Mouse (Mus musculus) cortical plate, adult 2 months (tissue): ENCODE results near the gene Jarid2.

ENCODE experiments used
- CTCF ChIP-seq: fragments of 200-500 bp; IDR thresholded peaks from 2 replicates; pipeline ENCODE4 v1.5.1; 2011; ENCODE audit warnings: mild to moderate bottlenecking, control low read depth, low read length; ENCODE audit not compliant: insufficient read depth; ENCODE audit errors: extremely low read depth
- POLR2A ChIP-seq: fragments of 200-500 bp; IDR thresholded peaks from 2 replicates; pipeline ENCODE4 v1.6.1; 2011; ENCODE audit warnings: mild to moderate bottlenecking, low read length, control low read depth; ENCODE audit not compliant: insufficient read depth; ENCODE audit errors: extremely low read depth

GRCm38 (mm10) chr13:44800059-44800458, 70.8 kb downstream of the Jarid2 start:
- TF ChIP-seq CTCF (no peak), POLR2A (no peak)
